Mouse (Mus musculus) heart, postnatal 0 days (tissue): Measurements from ENCODE around the gene Acot7.

Experiments
- CTCF ChIP-seq: IDR thresholded peaks from 2 replicates; pipeline ENCODE4 v1.5.1; 2016; ENCODE audit warnings: antibody characterized with exemption, control low read depth, low read depth
- EP300 ChIP-seq: IDR thresholded peaks from 2 replicates; pipeline ENCODE4 v1.6.1; 2016; ENCODE audit warnings: antibody characterized with exemption, low read depth

GRCm38 (mm10) chr4:152265791-152266190 is 87.9 kb downstream of the Acot7 start:
- no peak for TF ChIP-seq CTCF
- no peak for TF ChIP-seq EP300
